ENCODE assay signal across 18 mouse cellular contexts in genomic region chr5:33606631-33607030, GRCm38 (mm10). TPM values are rescaled to one million over a fixed set of nuclear protein-coding genes. Genes with fewer than 3 reads are reported as not detected.
DNase-seq lines count a peak whose midpoint lies in the region; ATAC-seq lines count a peak whose summit lies in the region.
"Had no signal": no experiment of that assay in that cellular context is flagged by ENCODE, and none has a peak within 500 bp of the region (broad histone marks: within the 10 kb centered on the region; RNA-seq: fewer than 3 reads in every experiment).

No protein-coding gene starts in this region.

- ATAC-seq in hindbrain, embryonic 16.5 days: peak; percentile 61; the same call in 1 of the 2 replicates
- no peak for ATAC-seq in hindbrain, embryonic 11.5 days (ENCODE audit: low FRiP score)
- ATAC-seq: forebrain, embryonic 16.5 days; intestine, embryonic 15.5 days had no signal

- no peak overlapping the region for H3K4me2 ChIP-seq in hindbrain, embryonic 16.5 days (ENCODE audit: low read length)
- H3K4me2 ChIP-seq in hindbrain, embryonic 11.5 days (replicated peaks; ENCODE audit: low read depth, low read length): no peak overlapping the region
- H3K4me2 ChIP-seq: embryonic facial prominence, embryonic 13.5 days; forebrain, embryonic 12.5 days; heart, embryonic 15.5 days; intestine, embryonic 15.5 days had no signal

- no peaks in the 10 kb centered on the region for H3K27me3 ChIP-seq in hindbrain, embryonic 16.5 days (replicated peaks; ENCODE audit: control insufficient read depth, insufficient read depth, low read length)
- no peaks in the 10 kb centered on the region for H3K27me3 ChIP-seq in hindbrain, embryonic 11.5 days (ENCODE audit: control insufficient read depth, insufficient read depth, low read length)
- H3K27me3 ChIP-seq: embryonic facial prominence, embryonic 13.5 days; forebrain, embryonic 12.5 days; heart, embryonic 15.5 days; intestine, embryonic 15.5 days had no signal

- no peak overlapping the region for H3K4me3 ChIP-seq in hindbrain, embryonic 16.5 days (ENCODE audit: low read length)
- no peak overlapping the region for H3K4me3 ChIP-seq in hindbrain, embryonic 11.5 days (ENCODE audit: low read depth, low read length)
- H3K4me3 ChIP-seq: embryonic facial prominence, embryonic 13.5 days; forebrain, embryonic 12.5 days; heart, embryonic 10.5 days; heart, embryonic 15.5 days; hindbrain, embryonic 10.5 days; intestine, embryonic 15.5 days had no signal

- DNase-seq in cerebellum, adult 9-11 months: peak; percentile 45
- DNase-seq in cerebellum, adult 9-10 months: no peak
- no peak for DNase-seq in hindbrain, embryonic 11.5 days (ENCODE audit: low spot score)
- DNase-seq in Muller cell, postnatal 12 days (ENCODE audit: inconsistent ontology term): peak; percentile 57
- peak; percentile 67 to 82 for DNase-seq in cerebellum, postnatal 10 days
- no peak for DNase-seq in retina, postnatal 1 day
- DNase-seq: adrenal gland, adult 8-10 months; adrenal gland, postnatal 36 days; gastrocnemius, postnatal 25 days; kidney, adult 18-20 months had no signal

- H3K9ac ChIP-seq in hindbrain, embryonic 16.5 days (ENCODE audit: low read depth, low read length): no peak overlapping the region
- H3K9ac ChIP-seq in hindbrain, embryonic 11.5 days (ENCODE audit: low read depth, low read length): no peak overlapping the region
- H3K9ac ChIP-seq: embryonic facial prominence, embryonic 13.5 days; forebrain, embryonic 12.5 days; heart, embryonic 15.5 days; intestine, embryonic 15.5 days had no signal

- 0 out of 2 replicates have a peak, but pooled peaks cover 6% of the 10 kb centered on the region for H3K36me3 ChIP-seq in hindbrain, embryonic 16.5 days (ENCODE audit: control insufficient read depth, insufficient read depth, low read length)
- H3K36me3 ChIP-seq in hindbrain, embryonic 11.5 days (ENCODE audit: control insufficient read depth, insufficient read depth, low read length): peaks cover 8% of the 10 kb centered on the region; the same call in 1 of the 2 replicates

- H3K9me3 ChIP-seq in hindbrain, embryonic 16.5 days (ENCODE audit: control insufficient read depth, low read length): no peaks in the 10 kb centered on the region
- no peaks in the 10 kb centered on the region for H3K9me3 ChIP-seq in hindbrain, embryonic 11.5 days (ENCODE audit: control insufficient read depth, low read length)
- H3K9me3 ChIP-seq: embryonic facial prominence, embryonic 13.5 days; forebrain, embryonic 12.5 days; heart, embryonic 10.5 days; heart, embryonic 15.5 days; hindbrain, embryonic 10.5 days; intestine, embryonic 15.5 days had no signal

- 76% methylated on average over 7 of the region's 7 CpGs for WGBS in hindbrain, embryonic 16.5 days
- 86% methylated on average over 7 of the region's 7 CpGs for WGBS in hindbrain, embryonic 11.5 days

- no peak overlapping the region for H3K27ac ChIP-seq in hindbrain, embryonic 16.5 days (ENCODE audit: low read depth, low read length)
- no peak overlapping the region for H3K27ac ChIP-seq in hindbrain, embryonic 11.5 days (ENCODE audit: low read depth, low read length)
- H3K27ac ChIP-seq: embryonic facial prominence, embryonic 13.5 days; forebrain, embryonic 12.5 days; heart, embryonic 10.5 days; heart, embryonic 15.5 days; hindbrain, embryonic 10.5 days; intestine, embryonic 15.5 days had no signal

- H3K4me1 ChIP-seq in hindbrain, embryonic 16.5 days (ENCODE audit: control insufficient read depth, insufficient read depth, low read depth, low read length): no peaks in the 10 kb centered on the region
- no peaks in the 10 kb centered on the region for H3K4me1 ChIP-seq in hindbrain, embryonic 11.5 days (replicated peaks; ENCODE audit: control insufficient read depth, insufficient read depth, low read length)
- H3K4me1 ChIP-seq: embryonic facial prominence, embryonic 13.5 days; forebrain, embryonic 12.5 days; heart, embryonic 10.5 days; heart, embryonic 15.5 days; intestine, embryonic 15.5 days had no signal

RNA-seq across cellular contexts. Expression of gene Fam53a, which starts 22.8 kb away (rescaled TPM):
- 28.4 and 33.0 TPM in 2 replicates for polyA plus RNA-seq in hindbrain, embryonic 16.5 days (2015; fragmentation: Nextera tagmentation; extraction: Ambion mirVana)
- polyA plus RNA-seq in hindbrain, embryonic 11.5 days (2014; fragmentation: Nextera tagmentation; extraction: Ambion mirVana): 50.3 and 52.3 TPM in 2 replicates

RNA-seq across cellular contexts. Expression of gene Gm9903, which starts 23.1 kb away (rescaled TPM):
- polyA plus RNA-seq in hindbrain, embryonic 16.5 days (2015; fragmentation: Nextera tagmentation; extraction: Ambion mirVana): 0.45 and 0.92 TPM in 2 replicates
- 0.66 and 0.94 TPM in 2 replicates for polyA plus RNA-seq in hindbrain, embryonic 11.5 days (2014; fragmentation: Nextera tagmentation; extraction: Ambion mirVana)

RNA-seq across cellular contexts. Expression of gene Slbp, which starts 45.7 kb away (rescaled TPM):
- 128 and 133 TPM in 2 replicates for polyA plus RNA-seq in hindbrain, embryonic 16.5 days (2015; fragmentation: Nextera tagmentation; extraction: Ambion mirVana)
- polyA plus RNA-seq in hindbrain, embryonic 11.5 days (2014; fragmentation: Nextera tagmentation; extraction: Ambion mirVana): 257 and 262 TPM in 2 replicates

RNA-seq across cellular contexts. Expression of gene Tacc3, which starts 51.3 kb away (rescaled TPM):
- 42.2 and 46.0 TPM in 2 replicates for polyA plus RNA-seq in hindbrain, embryonic 16.5 days (2015; fragmentation: Nextera tagmentation; extraction: Ambion mirVana)
- 232 and 255 TPM in 2 replicates for polyA plus RNA-seq in hindbrain, embryonic 11.5 days (2014; fragmentation: Nextera tagmentation; extraction: Ambion mirVana)

RNA-seq across cellular contexts. Expression of gene Tmem129, which starts 51.6 kb away (rescaled TPM):
- 32.5 and 35.3 TPM in 2 replicates for polyA plus RNA-seq in hindbrain, embryonic 16.5 days (2015; fragmentation: Nextera tagmentation; extraction: Ambion mirVana)
- polyA plus RNA-seq in hindbrain, embryonic 11.5 days (2014; fragmentation: Nextera tagmentation; extraction: Ambion mirVana): 37.2 and 39.0 TPM in 2 replicates

Comparison
In these comparisons a context has a peak if more than half of its experiments do, and no peak if none do; other contexts are left out.
1. DNase-seq: peak in cerebellum, adult 9-11 months (single experiment), Muller cell, postnatal 12 days (single experiment) and cerebellum, postnatal 10 days (2 of 2); none in cerebellum, adult 9-10 months (single experiment), hindbrain, embryonic 11.5 days (single experiment) and retina, postnatal 1 day (single experiment).